Mouse (Mus musculus): ENCODE results near the gene Nrip1. TPM values are rescaled to one million over a fixed set of nuclear protein-coding genes. Genes with fewer than 3 reads are reported as not detected.

Gene Nrip1
- total and polyA plus RNA-seq, 3 experiments: not detected

DNA sequence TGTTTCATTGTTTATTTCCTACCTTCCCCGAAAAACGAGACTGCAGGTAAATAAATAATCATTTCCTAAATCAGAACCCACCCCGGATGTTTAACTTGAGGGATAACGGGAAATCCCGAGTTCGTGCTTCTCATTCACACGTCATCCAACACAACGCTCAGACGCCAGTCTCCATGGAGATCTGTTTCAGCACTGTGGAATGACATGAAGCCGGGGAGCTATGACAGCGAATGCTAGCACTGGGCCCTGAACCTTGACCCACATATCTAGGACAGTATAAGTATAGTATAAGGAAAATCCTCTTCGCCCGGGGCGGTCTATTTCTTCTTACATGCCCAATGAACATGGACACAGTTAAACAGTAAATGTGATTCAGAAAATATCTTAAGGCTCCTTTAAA lies 78.3 kb downstream of the Nrip1 start:
- Histone ChIP-seq H3K36me3 (replicated peaks in 1 of 2; ENCODE audit: control insufficient read depth in 1 of 2, insufficient read depth in 1 of 2, low read length in 1 of 2) (no peaks in the 10 kb centered on the region), H3K4me3 (replicated peaks in 1 of 3; ENCODE audit: low read depth in 2 of 3, low read length in 2 of 3, poor library complexity in 1 of 3) (no peak overlapping the region), H3K4me1 (ENCODE audit: control insufficient read depth in 1 of 2, insufficient read depth in 2 of 2) (no peaks in the 10 kb centered on the region), H3K9ac (ENCODE audit: insufficient read depth, low read depth) (no peak overlapping the region), H3K27ac (ENCODE audit: insufficient read depth, low read depth) (no peak overlapping the region), H3K79me2 (replicated peaks; ENCODE audit: control insufficient read depth, extremely low read depth, insufficient read depth, poor library complexity, severe bottlenecking) (no peaks in the 10 kb centered on the region), H3K9me3 (replicated peaks; ENCODE audit: low read length) (peaks cover 75% of the 10 kb centered on the region), H3K27me3 (replicated peaks) (no peaks in the 10 kb centered on the region), H3K4me2 (ENCODE audit: insufficient read depth, low read depth, poor library complexity, severe bottlenecking) (no peak overlapping the region)
- in situ Hi-C loops (cut with MboI; ENCODE audit: low pct_ligation_motif_present, low pct_unique_long_range_greater_than_20kb, low sequenced_read_pairs): no loop called here
- TF ChIP-seq BHLHE40 (IDR thresholded peaks at IDR 0.05; ENCODE audit: low read depth, low read length): no peak
- no peak for TF ChIP-seq MYC (IDR thresholded peaks at IDR 0.05; ENCODE audit: low read depth, low read length)
- dilution Hi-C loops (cut with MboI; ENCODE audit: extremely low pct_ligation_motif_present, extremely low pct_unique_long_range_greater_than_20kb, low sequenced_read_pairs): no loop called here
- no peak for DNase-seq (ENCODE audit: extremely low read depth)

- H3K4me3 ChIP-seq (replicated peaks in 1 of 3; ENCODE audit: low read depth in 2 of 3, low read length in 2 of 3, poor library complexity in 1 of 3): no peak overlapping the region
- dilution Hi-C loops (cut with MboI; ENCODE audit: extremely low pct_ligation_motif_present, extremely low pct_unique_long_range_greater_than_20kb, low sequenced_read_pairs) (no loop called here), in situ Hi-C loops (cut with MboI; ENCODE audit: low pct_ligation_motif_present, low pct_unique_long_range_greater_than_20kb, low sequenced_read_pairs) (no loop called here)
- DNase-seq (ENCODE audit: extremely low read depth): no peak
- no peak for TF ChIP-seq ETS1 (conservative IDR thresholded peaks at IDR 0.05; ENCODE audit: low read depth, low read length)
- TF ChIP-seq EP300 (IDR thresholded peaks at IDR 0.05; ENCODE audit: low read length): no peak
- TF ChIP-seq CTCF (conservative IDR thresholded peaks at IDR 0.05 in 1 of 2, IDR thresholded peaks at IDR 0.05 in 1 of 2; ENCODE audit: low read depth in 2 of 2, low read length in 2 of 2): no peak
- TF ChIP-seq JUN (IDR thresholded peaks at IDR 0.05; ENCODE audit: insufficient read depth, low read depth, low read length): no peak
- no peak for TF ChIP-seq USF1 (IDR thresholded peaks at IDR 0.05; ENCODE audit: low read depth, low read length)
- TF ChIP-seq HCFC1 (IDR thresholded peaks at IDR 0.05; ENCODE audit: low read depth, low read length): no peak
- TF ChIP-seq CHD2 (IDR thresholded peaks at IDR 0.05; ENCODE audit: low read length): no peak
- TF ChIP-seq JUND (conservative IDR thresholded peaks at IDR 0.05; ENCODE audit: low read depth, low read length): no peak
- TF ChIP-seq TCF12 (IDR thresholded peaks at IDR 0.05; ENCODE audit: low read depth, low read length): no peak
- TF ChIP-seq ZC3H11A (IDR thresholded peaks at IDR 0.05; ENCODE audit: low read depth, low read length): no peak
- TF ChIP-seq ZKSCAN1 (IDR thresholded peaks at IDR 0.05; ENCODE audit: borderline replicate concordance, low read depth, low read length): no peak
- TF ChIP-seq KAT2A (IDR thresholded peaks at IDR 0.05; ENCODE audit: insufficient replicate concordance, low read length): no peak
- TF ChIP-seq IRF4 (IDR thresholded peaks at IDR 0.05; ENCODE audit: low read depth, low read length): no peak
- no peak for TF ChIP-seq SMC3 (IDR thresholded peaks at IDR 0.05; ENCODE audit: low read depth, low read length)
- TF ChIP-seq BHLHE40 (IDR thresholded peaks at IDR 0.05; ENCODE audit: low read depth, low read length): no peak
- no peak for TF ChIP-seq SIN3A (IDR thresholded peaks at IDR 0.05; ENCODE audit: low read length)
- TF ChIP-seq ELF1 (IDR thresholded peaks at IDR 0.05; ENCODE audit: low read depth, low read length): no peak
- no peak for TF ChIP-seq MAX (IDR thresholded peaks at IDR 0.05; ENCODE audit: low read length)
- H3K9ac ChIP-seq (ENCODE audit: insufficient read depth, low read depth): no peak overlapping the region
- H3K36me3 ChIP-seq (replicated peaks in 1 of 2; ENCODE audit: control insufficient read depth in 1 of 2, insufficient read depth in 1 of 2, low read length in 1 of 2): no peaks in the 10 kb centered on the region
- no peak overlapping the region for H3K4me2 ChIP-seq (ENCODE audit: insufficient read depth, low read depth, poor library complexity, severe bottlenecking)
- H3K27ac ChIP-seq (ENCODE audit: insufficient read depth, low read depth): no peak overlapping the region
- no peaks in the 10 kb centered on the region for H3K79me2 ChIP-seq (replicated peaks; ENCODE audit: control insufficient read depth, extremely low read depth, insufficient read depth, poor library complexity, severe bottlenecking)
- H3K9me3 ChIP-seq (replicated peaks; ENCODE audit: low read length): peaks cover 73% of the 10 kb centered on the region
- H3K27me3 ChIP-seq (replicated peaks): no peaks in the 10 kb centered on the region
- no peaks in the 10 kb centered on the region for H3K4me1 ChIP-seq (ENCODE audit: control insufficient read depth in 1 of 2, insufficient read depth in 2 of 2)
Observed at GRCm38 (mm10) chr16:76294550-76294949, 79.1 kb downstream of the Nrip1 start.

All from CH12.LX (cell line).